Mouse (Mus musculus) telencephalon, adult 2 months (tissue): ENCODE results near the gene Impad1.

Experiments used
- DNase-seq: peaks from one replicate; pipeline ENCODE4 v3.0.0-alpha.2; 2011; ENCODE audit warnings: low read depth, low spot score

Impad1 gene

DNA sequence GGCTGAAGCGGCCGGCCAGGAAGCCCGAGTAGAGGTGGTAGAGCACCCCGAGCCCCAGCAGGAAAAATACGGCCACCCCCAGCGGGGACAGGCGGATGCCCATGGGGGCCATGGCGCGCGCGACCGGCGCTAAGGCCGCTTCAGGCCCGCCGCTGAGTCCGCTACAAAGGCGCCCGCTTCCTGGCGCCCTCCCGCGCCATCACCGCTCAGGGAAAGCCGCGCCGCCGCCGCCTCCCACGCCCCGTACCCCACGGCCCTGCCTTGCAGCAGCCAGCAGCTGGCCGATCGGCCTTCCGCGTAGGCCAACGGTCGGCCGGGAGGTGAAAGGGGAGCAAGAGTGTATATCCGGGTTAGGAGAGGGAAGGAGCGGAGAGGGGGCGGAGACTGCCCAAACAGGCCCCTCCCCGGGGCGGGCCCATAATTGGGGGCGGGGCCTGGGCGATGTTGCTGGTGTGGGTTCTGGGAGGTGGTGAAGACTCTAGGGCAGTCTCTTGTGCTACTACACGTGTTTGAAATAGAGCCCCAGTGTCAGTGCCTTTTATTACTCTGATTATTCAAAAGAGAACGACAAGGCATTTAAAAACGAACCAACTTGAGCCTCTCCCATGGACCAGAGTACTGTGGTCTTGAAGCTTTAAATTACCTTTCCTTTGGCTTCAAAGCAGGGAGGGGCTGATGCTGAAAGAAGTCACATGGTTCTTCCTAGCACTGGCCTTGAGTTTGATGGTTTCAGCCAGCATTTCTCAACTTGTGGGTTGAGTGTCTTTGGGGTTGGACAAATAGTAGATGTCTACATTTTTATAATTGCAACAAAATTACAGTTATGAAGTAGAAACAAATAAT, at the start of gene Impad1:
Gene Impad1, minus strand, starts transcription at position 364 of the 843 bp plus-strand sequence.
- DNase-seq, result peak; percentile 75

DNA sequence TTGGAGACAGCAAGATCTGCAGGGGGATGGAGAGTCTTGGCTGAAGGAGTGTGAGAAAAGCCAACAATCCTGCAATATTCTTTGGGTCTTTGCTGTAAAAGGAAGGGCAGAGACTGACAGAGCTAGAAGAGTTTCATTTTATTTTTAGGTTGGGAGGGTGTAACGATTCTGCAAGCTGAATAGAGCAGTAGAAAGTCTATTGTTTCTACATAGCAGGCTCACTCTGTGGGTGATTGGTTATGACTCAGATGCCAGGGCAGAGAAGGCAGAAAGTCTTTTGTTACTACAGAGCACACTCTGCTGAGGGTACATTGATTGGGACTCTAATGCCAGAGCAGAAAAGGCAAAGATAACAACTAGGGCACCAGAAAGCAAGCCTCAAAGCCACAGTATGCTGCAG, 47.0 kb upstream of the Impad1 start:
- DNase-seq, result peak; percentile 50

DNA sequence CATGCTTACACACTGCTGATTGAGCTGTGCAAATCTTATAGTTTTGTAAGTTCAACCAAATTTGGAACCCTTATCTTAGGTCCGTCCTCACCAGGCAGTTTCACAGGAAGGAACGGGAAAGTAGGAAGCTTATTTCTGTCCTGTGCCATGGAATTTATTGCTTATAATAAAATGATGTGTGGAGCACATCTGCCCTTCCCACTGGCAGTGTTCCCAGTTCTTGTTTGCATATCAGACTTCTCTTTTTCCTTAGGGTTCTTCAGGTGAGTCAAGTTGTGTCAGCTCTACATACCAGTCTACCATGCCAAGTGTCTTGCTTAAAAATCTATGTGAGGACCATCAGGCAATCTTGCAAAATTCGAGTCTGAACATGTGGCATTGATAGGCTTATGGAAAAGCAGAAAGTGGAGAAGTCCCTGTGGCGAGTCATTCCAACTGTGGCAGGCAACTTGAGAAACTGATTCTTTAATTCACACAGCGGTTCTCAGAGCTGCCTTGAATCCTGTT, 40.7 kb upstream of the Impad1 start:
- DNase-seq, result no peak

DNA sequence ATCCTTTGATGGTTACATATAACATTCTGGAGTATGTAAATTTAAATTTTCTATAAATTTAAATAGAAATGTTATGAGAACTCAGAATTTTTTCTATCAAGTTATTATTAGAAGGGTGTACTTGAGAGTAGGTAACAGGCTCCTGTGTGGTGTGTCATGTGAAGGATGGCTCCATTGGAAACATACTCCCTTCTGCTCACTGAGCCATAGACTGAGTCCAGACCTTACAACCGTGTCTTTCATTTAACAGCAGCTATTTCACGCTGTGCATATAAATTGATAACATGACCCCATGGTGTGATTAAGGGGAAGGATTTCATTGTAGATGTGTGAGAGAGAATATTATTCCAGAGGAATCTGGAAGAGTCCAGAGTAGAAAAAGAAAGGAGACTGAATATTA, 35.0 kb upstream of the Impad1 start:
- no peak for DNase-seq

DNA sequence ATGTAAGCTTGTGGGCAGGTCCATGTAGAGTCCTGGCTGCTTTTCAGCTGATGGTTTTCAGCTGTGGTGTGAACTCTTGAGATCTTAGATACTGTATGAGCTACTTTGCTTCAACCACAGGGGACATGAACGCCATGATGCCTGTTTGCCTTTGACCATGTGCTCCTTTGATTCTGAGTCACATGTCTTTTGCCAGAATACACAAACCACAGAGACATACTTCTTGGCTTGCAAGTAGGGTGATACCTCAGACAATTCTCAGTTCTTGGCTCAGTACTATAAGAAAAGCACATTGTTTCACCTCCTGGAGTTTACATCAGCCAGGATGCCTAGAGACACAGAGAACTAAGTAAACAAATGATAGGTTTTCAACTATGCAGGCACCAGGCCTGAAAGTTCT, 29.0 kb upstream of the Impad1 start:
- no peak for DNase-seq

DNA sequence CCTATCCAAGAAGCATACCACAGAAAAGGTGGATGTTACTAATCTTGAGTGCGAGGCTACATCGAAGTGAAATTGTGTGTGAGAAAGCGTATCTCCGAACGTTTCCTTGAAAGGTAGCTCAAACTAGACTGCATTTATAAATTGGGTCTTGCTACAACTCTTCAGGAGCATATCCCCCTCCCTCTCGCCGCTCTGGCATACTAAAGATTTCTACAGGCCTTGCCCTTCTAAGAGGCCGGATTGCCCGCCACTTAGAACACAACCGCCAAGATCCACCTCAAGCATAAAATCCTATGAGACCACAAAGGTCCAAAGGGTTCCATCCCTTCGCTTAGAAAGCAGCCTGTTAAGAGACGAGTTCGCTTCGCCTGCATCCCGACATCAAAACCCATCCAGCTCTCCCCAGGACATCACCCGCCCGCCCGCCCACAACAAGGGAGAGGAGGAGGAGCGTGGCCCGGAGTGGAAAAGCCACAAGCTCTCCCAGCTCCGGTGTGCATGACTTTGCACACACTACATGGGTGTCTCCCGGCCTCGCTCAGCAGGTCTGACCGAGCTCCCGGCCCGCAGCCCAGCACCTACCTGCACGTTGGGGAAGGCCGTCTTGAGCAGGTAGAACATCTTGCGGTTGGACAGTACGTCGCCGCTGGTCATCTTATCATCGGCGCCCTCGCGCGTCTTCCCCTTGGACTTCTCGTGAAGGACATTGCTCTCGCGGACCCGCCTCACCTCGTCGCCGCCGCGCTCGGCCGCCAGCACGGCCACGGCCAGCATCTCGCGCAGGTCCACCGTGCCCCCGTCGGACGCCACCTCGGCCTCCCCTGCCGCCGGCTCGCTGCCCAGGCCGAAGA, 789 bp downstream of the Impad1 start:
- peak; percentile 21 for DNase-seq

DNA sequence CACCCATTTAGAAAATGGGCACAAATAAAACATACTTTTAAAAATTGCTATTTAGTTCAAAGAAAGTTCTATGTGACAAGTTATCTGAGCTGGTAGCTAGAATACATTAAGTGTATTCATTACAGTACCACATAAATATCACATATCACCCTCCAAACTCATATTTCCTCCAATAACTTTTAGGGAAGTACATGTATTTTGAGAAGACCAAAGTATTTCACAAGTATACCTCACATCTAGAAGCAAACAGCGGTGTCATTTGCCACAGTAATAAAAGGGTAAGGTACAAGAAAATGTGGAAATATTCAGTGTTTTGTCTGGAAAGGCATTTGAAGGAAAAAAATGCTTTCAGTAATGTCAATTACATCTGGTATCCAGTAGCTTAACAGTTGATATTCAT, 2.0 kb downstream of the Impad1 start:
- DNase-seq, result no peak

DNA sequence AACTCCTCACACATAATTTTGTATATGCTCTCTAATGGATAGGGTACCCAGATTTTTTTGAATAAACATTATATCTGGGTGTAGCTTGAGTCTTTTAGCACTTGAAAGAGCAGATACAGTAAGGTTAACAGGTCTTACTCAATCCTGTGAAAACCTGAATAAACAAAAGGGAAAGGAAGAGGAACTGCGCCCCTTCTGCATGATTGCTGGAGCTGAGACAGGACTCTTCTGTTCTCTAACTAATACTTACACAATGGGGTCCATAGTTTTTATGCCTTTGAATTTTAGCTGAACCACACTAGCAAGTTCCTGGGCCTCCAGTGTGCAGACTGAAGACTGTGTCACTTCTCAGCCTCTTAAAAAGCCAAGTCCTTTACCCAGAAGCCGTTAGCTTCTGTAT, 8.0 kb downstream of the Impad1 start:
- no peak for DNase-seq

DNA sequence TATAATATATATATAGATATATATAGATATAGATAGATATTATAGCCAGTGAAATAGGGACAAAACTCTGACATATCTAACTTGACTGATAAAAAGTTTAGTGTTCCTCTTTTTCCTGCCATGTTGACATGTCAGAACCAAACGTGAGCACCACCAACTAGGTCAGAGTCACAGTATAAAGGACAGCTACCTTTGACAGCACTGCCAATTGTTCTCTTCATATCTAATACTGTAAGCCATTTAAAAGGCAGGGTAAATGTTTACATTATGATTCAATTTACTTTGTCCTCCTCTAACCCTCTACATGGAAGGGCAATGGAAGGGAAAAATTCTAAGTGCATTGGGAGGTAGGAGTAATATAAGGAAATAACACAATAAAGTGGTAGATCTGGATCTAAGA, 8.8 kb downstream of the Impad1 start:
- DNase-seq, result no peak

DNA sequence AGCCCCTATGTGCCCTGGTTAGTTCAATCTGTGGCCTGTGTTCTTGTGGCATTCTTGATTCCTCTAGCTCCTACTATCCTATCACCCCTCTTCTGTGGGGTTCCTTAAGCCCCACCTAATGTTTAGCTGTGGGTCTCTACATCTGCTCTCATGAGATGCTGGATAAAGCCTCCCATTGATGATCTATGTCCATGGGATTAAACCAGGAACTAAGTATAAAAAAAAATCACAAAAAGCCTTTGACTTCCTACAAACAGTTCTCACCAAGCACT, 9.5 kb downstream of the Impad1 start:
- DNase-seq, result no peak

DNA sequence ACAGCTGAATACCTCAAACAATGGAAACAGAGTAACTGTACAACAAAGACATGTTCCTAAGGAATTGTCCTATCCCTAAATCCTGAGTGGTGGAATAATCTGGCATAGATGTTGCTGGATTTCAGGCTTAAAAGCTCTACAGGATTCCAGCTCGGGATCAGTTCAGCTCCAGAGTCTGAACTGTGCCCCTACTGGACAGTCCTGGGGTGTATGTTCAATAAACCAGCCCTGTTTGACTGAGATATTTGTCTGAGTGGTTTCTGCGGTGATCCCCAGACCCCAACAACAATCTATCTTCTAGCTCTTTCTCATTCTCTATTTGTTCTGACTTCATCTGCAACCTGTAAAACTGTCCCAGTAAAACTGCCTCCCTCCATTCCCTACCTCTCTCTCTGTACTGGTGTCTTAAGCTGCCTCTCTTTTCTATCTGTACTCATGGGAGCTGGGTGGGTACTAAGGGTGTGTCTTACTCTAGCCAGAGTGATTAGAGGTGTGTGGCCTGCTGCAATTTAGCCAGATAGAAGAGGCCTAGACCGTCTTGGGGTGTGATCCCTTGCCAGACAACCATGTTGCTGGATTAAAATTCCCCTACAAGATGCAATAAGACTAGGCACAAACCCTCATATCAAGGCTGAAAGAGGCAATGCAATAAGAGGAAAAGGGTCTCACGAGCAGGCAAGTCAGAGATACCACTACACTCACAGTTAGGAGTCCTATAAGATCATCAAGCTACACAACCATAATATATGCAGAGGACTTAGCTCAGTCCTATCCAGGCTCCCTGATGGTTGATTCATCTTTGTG, 10.1 kb downstream of the Impad1 start:
- DNase-seq, result no peak

DNA sequence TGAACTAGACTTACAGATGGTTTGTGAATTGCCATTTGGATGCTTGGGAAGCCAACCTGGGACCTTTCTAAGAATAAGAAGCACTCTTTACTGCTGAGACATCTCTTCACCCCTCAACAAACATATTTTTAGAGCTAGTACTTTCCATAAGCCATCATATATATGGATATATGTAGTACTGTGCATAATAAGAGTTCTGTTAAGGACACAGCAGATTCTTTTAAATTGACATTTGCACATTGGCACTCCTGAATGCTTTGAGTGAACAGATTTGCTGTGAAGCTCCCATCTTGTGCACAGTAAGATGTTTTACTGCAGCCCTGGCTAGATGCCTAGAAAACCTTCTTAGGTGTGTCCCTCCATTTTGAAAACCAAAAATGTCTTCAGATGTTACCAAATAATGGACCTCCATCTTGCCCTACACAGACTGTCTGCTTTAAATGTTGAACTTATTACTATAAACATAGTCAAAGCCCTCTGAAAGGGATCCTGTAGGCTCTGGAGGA, 13.8 kb downstream of the Impad1 start:
- DNase-seq, result peak; percentile 34

DNA sequence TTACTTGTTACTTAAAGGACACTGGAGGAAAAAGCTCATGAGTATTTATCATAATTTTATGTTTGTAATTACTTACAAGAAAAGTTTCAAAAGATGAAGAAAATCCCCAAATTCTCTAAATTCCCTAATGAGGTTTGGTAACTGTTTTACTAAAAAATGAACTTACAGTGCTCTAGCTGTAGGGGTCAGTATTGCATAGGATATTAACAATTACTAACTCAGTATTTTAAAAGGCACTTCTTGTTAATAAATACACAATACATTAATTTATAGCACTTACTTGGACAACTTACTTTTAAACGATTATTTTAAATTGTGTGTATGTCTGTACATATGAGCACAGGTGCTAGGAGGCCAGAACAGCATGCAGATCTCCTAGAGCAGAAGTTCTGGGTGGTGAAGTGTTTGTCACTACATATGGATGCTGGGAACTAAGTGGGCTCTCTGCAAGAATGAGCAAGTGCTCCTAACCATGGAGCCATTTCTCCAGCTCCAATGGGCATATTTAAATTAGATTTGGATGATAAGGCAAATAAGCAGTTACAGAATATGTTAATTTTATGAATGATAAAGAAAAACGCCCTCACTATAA, 21.5 kb downstream of the Impad1 start:
- no peak for DNase-seq

DNA sequence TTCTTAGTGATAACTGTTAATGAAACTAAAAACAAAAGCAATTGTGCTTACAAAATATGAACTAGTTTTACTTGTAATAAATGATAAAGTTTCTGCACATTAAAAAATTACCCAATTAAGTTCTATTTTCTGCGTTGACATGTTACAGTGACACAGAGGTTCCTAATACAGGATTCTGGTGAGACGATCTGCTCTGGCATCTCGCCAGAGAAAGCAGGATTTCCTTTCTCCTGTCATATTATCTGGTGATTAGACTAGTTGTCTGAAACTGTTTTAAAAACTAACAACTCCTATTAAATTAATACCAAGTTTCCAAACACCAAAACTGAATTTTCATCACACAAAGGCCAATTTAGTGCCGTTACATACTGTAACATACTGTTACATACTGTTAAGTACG, 27.3 kb downstream of the Impad1 start:
- DNase-seq, result no peak

DNA sequence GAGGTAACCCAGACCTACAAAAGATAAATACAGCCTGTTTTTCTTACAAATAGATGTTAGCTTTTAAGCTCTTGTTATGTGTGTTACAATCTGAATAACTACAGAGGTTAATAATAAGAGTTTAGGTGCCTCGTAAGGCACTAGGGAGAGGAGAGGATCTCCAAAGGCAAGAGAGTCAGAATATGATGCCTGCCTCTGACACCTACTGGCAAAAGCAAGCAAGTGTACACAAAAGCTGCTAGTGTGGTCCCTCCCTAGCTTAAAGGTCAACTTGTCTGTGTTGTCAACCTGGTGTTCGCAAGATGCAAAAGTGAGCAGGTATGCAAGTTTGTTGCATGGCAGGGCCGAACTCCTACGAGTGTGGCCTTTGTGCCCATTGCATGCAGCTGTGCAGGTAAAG, 34.8 kb downstream of the Impad1 start:
- DNase-seq, result no peak

DNA sequence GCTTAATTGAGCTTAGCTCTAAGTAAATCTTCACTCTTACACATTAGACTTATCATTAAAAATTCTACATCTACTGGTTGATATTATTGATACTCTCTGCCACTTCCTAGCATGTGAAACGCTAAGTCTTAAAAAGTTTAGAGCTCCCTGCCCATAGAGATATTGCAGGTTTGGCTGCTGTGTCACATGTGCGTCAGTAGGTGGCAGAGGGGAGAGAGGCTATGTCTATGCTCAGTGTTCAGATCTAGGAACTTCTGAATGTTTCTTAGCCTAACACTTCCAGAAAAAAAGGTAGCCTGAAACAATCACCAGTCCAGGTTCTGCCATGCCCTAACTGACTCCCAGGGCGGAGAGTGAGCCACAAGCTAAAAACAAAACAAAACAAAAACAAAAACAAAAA, 63.7 kb downstream of the Impad1 start:
- no peak for DNase-seq

DNA sequence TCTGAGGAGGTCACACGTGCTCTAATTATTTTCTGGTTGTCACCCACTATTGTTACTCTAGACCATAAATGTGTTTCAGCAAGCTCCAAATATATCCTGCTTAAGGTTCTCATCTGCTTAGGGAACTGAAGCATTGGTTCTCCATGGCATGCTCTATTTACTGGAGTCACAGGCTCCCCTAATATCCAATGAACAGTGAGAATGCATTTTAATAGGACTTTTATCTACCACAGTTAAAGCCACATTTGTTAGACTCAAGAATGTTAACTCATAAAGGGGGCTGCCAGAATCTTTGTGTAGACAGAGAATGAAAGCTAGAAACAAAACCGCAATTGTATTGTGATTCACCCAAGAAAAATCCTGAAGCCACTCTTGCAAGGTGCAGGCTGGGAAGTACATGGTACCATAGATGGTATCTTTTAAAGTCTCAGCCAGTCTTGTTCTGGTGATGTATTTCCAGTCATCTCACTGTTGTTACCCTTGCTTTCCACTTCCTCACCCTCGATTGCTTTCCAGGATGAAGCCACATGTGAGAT, 66.8 kb downstream of the Impad1 start:
- DNase-seq, result no peak

DNA sequence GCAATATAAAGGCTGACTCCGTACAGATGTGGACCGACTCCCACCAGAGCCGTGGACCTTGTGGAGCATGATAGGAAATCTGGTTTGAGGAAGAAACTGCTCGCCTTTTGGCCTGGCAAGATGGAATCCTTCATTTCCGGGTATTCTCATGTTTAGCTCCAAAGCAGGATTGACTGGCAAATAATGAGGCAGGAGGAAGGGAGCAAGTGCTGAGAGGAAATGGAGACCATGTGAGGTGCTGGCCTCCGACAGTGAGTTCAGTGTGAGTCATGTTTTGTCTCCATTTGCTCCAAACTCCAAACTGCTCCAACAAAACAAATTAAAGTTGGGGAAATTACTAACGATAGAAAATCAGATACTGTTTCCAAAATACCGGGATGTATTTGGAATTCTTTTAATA, 69.3 kb downstream of the Impad1 start:
- DNase-seq, result no peak

DNA sequence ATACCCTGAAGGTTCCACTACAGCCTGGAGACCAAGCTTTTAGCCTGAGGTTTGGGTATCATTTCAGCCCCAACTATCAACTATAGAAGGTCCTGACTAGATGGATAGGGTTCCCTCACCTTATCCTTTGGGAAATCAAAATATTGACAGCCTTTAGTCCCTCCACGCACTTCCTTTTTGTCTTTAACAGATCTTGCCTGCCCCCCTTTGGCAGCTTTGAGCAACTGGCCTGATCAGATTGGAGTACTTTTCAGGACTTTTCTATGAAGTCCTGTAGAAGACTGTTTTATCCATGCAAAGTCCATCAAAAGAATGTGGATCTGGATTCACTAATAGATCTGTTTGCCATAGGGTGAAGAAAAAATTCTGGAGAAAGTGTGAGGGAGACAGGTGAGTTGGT, 71.1 kb downstream of the Impad1 start:
- DNase-seq, result no peak

DNA sequence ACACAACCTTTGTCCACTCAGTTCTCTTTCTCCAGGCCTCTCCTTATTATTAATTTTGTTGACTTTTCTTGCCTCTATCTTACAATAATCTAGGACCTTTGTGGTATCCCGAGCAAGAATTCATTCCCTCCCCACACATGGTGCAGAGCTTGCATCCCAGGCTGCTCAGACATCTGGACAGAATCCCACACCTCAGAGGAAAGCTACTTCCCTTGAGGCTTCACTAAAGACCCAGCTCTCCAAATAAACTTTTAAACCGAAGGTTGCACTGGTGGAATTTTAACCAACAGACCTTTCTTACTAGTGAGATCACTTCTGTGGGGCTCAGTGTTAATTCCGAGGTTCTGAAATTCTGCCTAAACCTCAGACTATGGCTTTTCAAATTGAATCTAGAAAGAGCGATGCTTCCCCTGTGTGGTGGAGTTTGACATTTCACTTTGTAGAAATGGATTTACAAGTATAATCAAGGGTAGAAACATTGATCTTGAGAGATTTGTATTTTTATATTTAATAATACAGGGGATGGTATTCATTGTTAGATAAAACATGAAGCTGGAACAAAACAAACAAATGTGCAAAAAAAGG, 75.3 kb downstream of the Impad1 start:
- DNase-seq, result peak; percentile 26
